Mouse (Mus musculus) forebrain, postnatal 0 days (tissue): ENCODE measurements around the gene Ninl. TPM values are rescaled to one million over a fixed set of nuclear protein-coding genes. Genes with fewer than 3 reads are reported as not detected.
"Not testable (repeated sequence)": the region's sequence is repeated elsewhere in the genome, so short reads cannot be mapped to it uniquely, and the experiment has no call there.

ENCODE experiments used
- ATAC-seq: fragments of 200-750 bp; cut with Nextera tagmentation; 2 replicates; pipeline ENCODE4 v1.8.0; 2017; ENCODE audit warnings: mild to moderate bottlenecking, moderate library complexity
- DNase-seq: peaks from one replicate; pipeline ENCODE4 v3.0.0-alpha.2; 2015
- H3K27ac ChIP-seq: fragments of 300-500 bp; sonication (generic); 2 replicates; pipeline ENCODE4 v1.5.1; 2014; ENCODE audit warnings: low read depth, mild to moderate bottlenecking, antibody characterized with exemption, low read length, moderate library complexity, mixed read lengths
- H3K27me3 ChIP-seq: fragments of 300-500 bp; sonication (generic); 2 replicates; pipeline ENCODE4 v1.6.1; 2014; ENCODE audit warnings: mild to moderate bottlenecking, low read length, mixed read lengths; ENCODE audit not compliant: insufficient read depth
- H3K36me3 ChIP-seq: fragments of 300-500 bp; sonication (generic); 2 replicates; pipeline ENCODE4 v1.6.1; 2014; ENCODE audit warnings: mild to moderate bottlenecking, moderate library complexity; ENCODE audit not compliant: insufficient read depth
- H3K4me1 ChIP-seq: fragments of 300-500 bp; sonication (generic); 2 replicates; pipeline ENCODE4 v1.6.1; 2014; ENCODE audit warnings: antibody characterized with exemption; ENCODE audit not compliant: insufficient read depth
- H3K4me2 ChIP-seq: fragments of 300-500 bp; sonication (generic); 2 replicates; pipeline ENCODE4 v1.6.1; 2014; ENCODE audit warnings: low read depth, mild to moderate bottlenecking, moderate library complexity
- H3K4me3 ChIP-seq: fragments of 300-500 bp; sonication (generic); 2 replicates; pipeline ENCODE4 v1.5.1; 2014; ENCODE audit warnings: low read depth, low read length, mixed read lengths
- H3K9ac ChIP-seq: fragments of 300-500 bp; sonication (generic); 2 replicates; pipeline ENCODE4 v1.6.1; 2014; ENCODE audit warnings: mild to moderate bottlenecking
- H3K9me3 ChIP-seq: fragments of 300-500 bp; sonication (generic); 2 replicates; pipeline ENCODE4 v1.6.1; 2016; ENCODE audit warnings: low read length
- CTCF ChIP-seq: sonication (generic); IDR thresholded peaks from 2 replicates; pipeline ENCODE4 v1.5.1; 2016; ENCODE audit warnings: antibody characterized with exemption, control low read depth, low read depth
- WGBS: fragments of 180-500 bp; shearing (Covaris S2); extraction: QIAGEN DNeasy Blood & Tissue Kit; methylation state at CpG from one replicate; pipeline ENCODE4 v1.1.7; 2014; 5-methylcytosine and 5-hydroxymethylcytosine counted together
- polyA plus RNA-seq: library from polyadenylated mRNA; unstranded; fragments of >200 nt; fragmentation: Nextera tagmentation; extraction: Ambion mirVana; gene quantifications from 2 replicates; pipeline ENCODE4 v1.2.1, GENCODE M21; 2015
- total RNA-seq: library from RNA; depleted of rRNA; stranded (reverse); fragments of >200 nt; gene quantifications from 2 replicates; pipeline ENCODE4 v1.2.3, GENCODE M21; 2014

The Ninl gene
- total and polyA plus RNA-seq, 2 experiments from 2014 or later: 4.7 to 14.9 TPM

GRCm38 (mm10) chr2:150951201-150951600 is 88.0 kb downstream of the Ninl start:
- ATAC-seq: no peak
- no peak overlapping the region for H3K9ac ChIP-seq
- no peaks in the 10 kb centered on the region for H3K9me3 ChIP-seq
- no peak for TF ChIP-seq CTCF
- no peaks in the 10 kb centered on the region for H3K27me3 ChIP-seq
- DNase-seq: no peak
- no peak overlapping the region for H3K4me2 ChIP-seq
- no peaks in the 10 kb centered on the region for H3K4me1 ChIP-seq
- H3K4me3 ChIP-seq: no peak overlapping the region
- 96% methylated on average over 2 of the region's 2 CpGs for WGBS
- H3K27ac ChIP-seq: no peak overlapping the region
- H3K36me3 ChIP-seq: peaks cover 20% of the 10 kb centered on the region

DNA sequence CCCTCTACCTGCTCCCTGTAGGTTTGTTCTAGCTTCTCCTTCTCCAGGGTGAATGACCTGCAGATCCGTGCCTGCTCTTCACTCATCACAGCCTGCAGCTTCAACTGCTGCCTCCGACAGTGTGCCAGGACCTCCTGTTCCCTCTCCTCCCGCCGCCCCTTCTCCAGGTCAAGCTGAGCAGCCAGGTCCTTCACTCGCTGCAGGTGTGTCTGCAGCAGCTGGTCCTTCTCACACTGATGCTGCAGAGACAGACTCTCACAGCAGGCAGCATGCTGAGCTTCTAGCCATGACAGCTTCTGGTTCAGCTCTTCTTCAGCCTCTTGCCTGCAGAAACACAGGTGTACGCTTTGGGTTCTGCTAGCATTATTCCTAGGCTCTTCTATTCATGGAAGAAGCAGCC is 89.1 kb downstream of the Ninl start:
- ATAC-seq: no peak
- DNase-seq: no peak
- H3K9ac ChIP-seq: no peak overlapping the region
- no peak overlapping the region for H3K27ac ChIP-seq
- no peak for TF ChIP-seq CTCF
- no peaks in the 10 kb centered on the region for H3K9me3 ChIP-seq
- H3K4me2 ChIP-seq: no peak overlapping the region
- no peak overlapping the region for H3K4me3 ChIP-seq
- H3K27me3 ChIP-seq: no peaks in the 10 kb centered on the region
- H3K36me3 ChIP-seq: peaks cover 15% of the 10 kb centered on the region
- 96% methylated on average over 6 of the region's 6 CpGs for WGBS
- no peaks in the 10 kb centered on the region for H3K4me1 ChIP-seq

DNA sequence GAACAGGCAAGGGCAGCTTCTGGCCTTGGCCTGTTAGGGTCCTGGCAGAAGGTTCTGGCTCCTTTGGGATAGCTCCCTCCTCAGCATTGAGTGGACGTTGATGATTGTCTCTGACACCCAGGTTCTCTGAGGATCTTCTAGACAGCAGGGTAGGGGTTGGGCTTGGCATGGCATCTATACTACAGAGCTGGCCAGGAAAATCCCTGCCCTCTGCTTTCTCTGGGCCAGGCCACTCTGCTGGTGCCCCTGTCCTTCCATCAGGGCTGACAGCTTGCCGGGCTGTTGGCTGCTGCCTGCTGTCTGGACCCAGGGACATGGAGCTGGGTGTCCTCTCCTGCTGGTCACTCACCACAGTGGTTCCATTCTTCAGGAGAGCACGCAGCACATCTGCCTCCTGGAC is 89.5 kb downstream of the Ninl start:
- WGBS: 93% methylated on average over 3 of the region's 3 CpGs
- Histone ChIP-seq H3K4me1 (no peaks in the 10 kb centered on the region), H3K36me3 (peaks cover 14% of the 10 kb centered on the region), H3K27ac (no peak overlapping the region), H3K4me3 (no peak overlapping the region), H3K9me3 (no peaks in the 10 kb centered on the region), H3K4me2 (no peak overlapping the region), H3K9ac (no peak overlapping the region), H3K27me3 (no peaks in the 10 kb centered on the region)
- no peak for DNase-seq
- TF ChIP-seq CTCF: no peak
- no peak for ATAC-seq

- 76% methylated on average over 5 of the region's 5 CpGs for WGBS
- H3K9ac ChIP-seq: no peak overlapping the region
- no peak for TF ChIP-seq CTCF
- H3K9me3 ChIP-seq: no peaks in the 10 kb centered on the region
- H3K4me1 ChIP-seq: no peaks in the 10 kb centered on the region
- H3K36me3 ChIP-seq: peaks cover 18% of the 10 kb centered on the region
- ATAC-seq (no peak), DNase-seq (no peak)
- H3K4me2 ChIP-seq: no peak overlapping the region
- no peak overlapping the region for H3K4me3 ChIP-seq
- H3K27me3 ChIP-seq: no peaks in the 10 kb centered on the region
- no peak overlapping the region for H3K27ac ChIP-seq
Observed at GRCm38 (mm10) chr2:150948786-150949185, 90.4 kb downstream of the Ninl start.

DNA sequence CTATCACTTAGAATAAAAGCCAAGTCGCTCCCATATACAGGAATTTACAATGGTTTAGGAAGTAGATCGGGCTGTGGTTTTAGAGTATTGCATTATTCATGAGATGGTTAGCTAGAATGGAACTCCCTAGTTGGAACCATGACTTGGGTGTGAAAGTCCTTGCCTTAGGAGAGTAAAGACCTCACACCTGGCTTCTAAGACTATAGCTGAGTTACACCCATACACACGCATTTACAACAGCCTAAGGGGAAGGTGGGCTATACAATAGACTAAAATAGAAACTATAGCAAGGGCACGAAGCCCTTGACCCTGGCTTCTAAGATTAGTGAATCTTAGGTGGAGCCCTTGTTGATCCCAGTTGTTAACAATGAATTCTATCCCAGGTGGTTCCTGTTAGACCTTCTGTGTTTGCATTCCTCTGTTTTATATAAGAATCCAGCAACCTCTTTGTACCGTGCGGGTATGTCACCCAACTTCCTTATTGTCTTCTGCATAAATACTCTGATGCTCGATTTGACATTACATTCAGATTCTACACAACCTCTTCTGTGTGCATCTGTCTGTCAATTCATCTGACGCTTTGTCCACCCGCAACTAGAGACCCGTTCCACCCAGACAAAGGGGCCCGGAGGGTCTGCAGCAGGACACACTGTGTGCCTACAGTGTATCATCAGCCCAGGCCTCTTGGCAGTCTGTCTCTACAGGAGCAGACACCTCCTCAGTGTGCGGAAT is 91.1 kb downstream of the Ninl start:
- not testable (repeated sequence) for H3K27ac ChIP-seq, H3K9me3 ChIP-seq, H3K4me2 ChIP-seq, H3K27me3 ChIP-seq, DNase-seq, H3K4me1 ChIP-seq, H3K9ac ChIP-seq, H3K4me3 ChIP-seq, ATAC-seq
- WGBS: 91% methylated on average over 12 of the region's 12 CpGs
- H3K36me3 ChIP-seq: peaks cover 18% of the 10 kb centered on the region

GRCm38 (mm10) chr2:150947341-150947740 is 91.8 kb downstream of the Ninl start:
- not testable (repeated sequence) for H3K4me1 ChIP-seq, H3K27me3 ChIP-seq
- WGBS: 88% methylated on average over 5 of the region's 5 CpGs

DNA sequence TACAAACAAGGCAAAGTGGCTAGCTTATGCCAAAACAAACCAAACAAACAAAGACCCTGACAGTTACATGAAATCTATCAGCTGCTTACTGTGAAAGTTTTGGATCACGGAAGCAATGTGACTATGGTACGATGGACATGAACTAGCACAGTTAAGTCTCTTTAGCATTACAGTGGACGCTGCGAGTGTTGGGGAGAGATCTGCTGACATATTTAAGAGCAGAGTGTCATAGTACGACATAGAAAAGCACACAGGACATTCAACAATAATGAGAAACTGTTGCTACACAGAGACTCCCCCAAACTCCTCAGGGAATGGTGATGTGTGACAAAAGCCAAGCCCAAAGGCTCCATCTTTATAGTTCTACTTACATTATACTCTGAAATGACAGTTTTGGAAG is 95.2 kb downstream of the Ninl start:
- H3K4me3 ChIP-seq: no peak overlapping the region
- no peak for TF ChIP-seq CTCF
- ATAC-seq: no peak
- no peaks in the 10 kb centered on the region for H3K27me3 ChIP-seq
- peaks cover 9% of the 10 kb centered on the region for H3K36me3 ChIP-seq
- WGBS: 98% methylated on average over 5 of the region's 5 CpGs
- no peak overlapping the region for H3K4me2 ChIP-seq
- DNase-seq: no peak
- H3K9ac ChIP-seq: no peak overlapping the region
- no peaks in the 10 kb centered on the region for H3K4me1 ChIP-seq
- no peak overlapping the region for H3K27ac ChIP-seq
- no peaks in the 10 kb centered on the region for H3K9me3 ChIP-seq

More at GRCm38 (mm10) chr2:150947341-150947740, 91.8 kb downstream of the Ninl start:
- H3K36me3 ChIP-seq: peaks cover 18% of the 10 kb centered on the region
- not testable (repeated sequence) for H3K27ac ChIP-seq, H3K4me2 ChIP-seq, H3K4me3 ChIP-seq, ATAC-seq, DNase-seq, H3K9ac ChIP-seq, H3K9me3 ChIP-seq
